Mouse (Mus musculus) liver, postnatal 0 days (tissue): ENCODE results near the gene Flt3.

Experiments
- CTCF ChIP-seq: sonication (generic); IDR thresholded peaks from 2 replicates; pipeline ENCODE4 v1.5.1; 2016; ENCODE audit warnings: antibody characterized with exemption, low read depth
- EP300 ChIP-seq: IDR thresholded peaks from 2 replicates; pipeline ENCODE4 v1.6.1; 2016; ENCODE audit warnings: antibody characterized with exemption, low read depth, mild to moderate bottlenecking

DNA sequence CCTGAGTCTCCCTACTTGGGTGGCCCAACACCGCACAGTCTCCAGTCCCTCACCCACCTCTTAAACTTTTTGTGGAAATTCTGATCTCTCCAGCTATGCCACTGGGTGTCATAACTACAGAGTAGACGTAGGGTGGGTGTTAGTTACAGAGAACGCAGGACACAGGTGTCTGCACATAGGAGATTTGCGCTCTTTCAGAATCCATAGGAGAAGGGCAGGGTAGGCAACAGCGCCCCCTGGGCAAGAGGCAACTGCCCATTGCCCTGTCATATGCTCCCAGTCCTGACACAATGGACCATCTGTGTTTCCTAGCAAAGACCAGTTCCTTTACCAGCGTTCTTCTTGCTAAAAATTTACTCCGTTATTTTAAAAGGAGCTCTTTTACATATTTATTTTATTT lies 82.3 kb downstream of the Flt3 start:
- TF ChIP-seq EP300 (no peak), CTCF (peak; percentile 57)
